Mouse (Mus musculus) liver, adult 2 months (tissue): Measurements from ENCODE around the gene Mlf1. TPM values are rescaled to one million over a fixed set of nuclear protein-coding genes. Genes with fewer than 3 reads are reported as not detected.

ENCODE experiments used
- DNase-seq: peaks from one replicate; pipeline ENCODE4 v3.0.0-alpha.2; 2011; ENCODE audit warnings: low read depth, low spot score; ENCODE audit errors: extremely low read depth
- H3K27ac ChIP-seq: fragments of 200-500 bp; replicated peaks from 2 replicates; pipeline ENCODE4 v1.5.1; 2012; ENCODE audit warnings: low read depth, mild to moderate bottlenecking, control low read depth, inconsistent platforms, low read length; ENCODE audit not compliant: insufficient read depth
- H3K27me3 ChIP-seq: fragments of 200-500 bp; 2 replicates; pipeline ENCODE4 v1.6.1; 2012; ENCODE audit warnings: mild to moderate bottlenecking, moderate library complexity, low read length, inconsistent platforms; ENCODE audit not compliant: control insufficient read depth, insufficient read depth
- H3K36me3 ChIP-seq: fragments of 200-500 bp; 2 replicates; pipeline ENCODE4 v1.6.1; 2012; ENCODE audit warnings: low read length, inconsistent platforms; ENCODE audit not compliant: control insufficient read depth, insufficient read depth
- H3K4me1 ChIP-seq: fragments of 200-500 bp; 2 replicates; pipeline ENCODE4 v1.6.1; 2011; ENCODE audit warnings: low read length; ENCODE audit not compliant: control insufficient read depth, insufficient read depth
- H3K4me3 ChIP-seq: fragments of 200-500 bp; 2 replicates; pipeline ENCODE4 v1.5.1; 2011; ENCODE audit warnings: low read depth, mild to moderate bottlenecking, control low read depth, low read length, moderate library complexity; ENCODE audit not compliant: insufficient read depth
- H3K79me2 ChIP-seq: fragments of 200-500 bp; 2 replicates; pipeline ENCODE4 v1.6.1; 2012; ENCODE audit warnings: inconsistent platforms, mild to moderate bottlenecking, low read length, moderate library complexity; ENCODE audit not compliant: control insufficient read depth, insufficient read depth
- H3K9ac ChIP-seq: fragments of 200-500 bp; 2 replicates; pipeline ENCODE4 v1.6.1; 2012; ENCODE audit warnings: low read depth, mild to moderate bottlenecking, control low read depth, inconsistent platforms, low read length
- CTCF ChIP-seq: fragments of 200-500 bp; IDR thresholded peaks from 2 replicates; pipeline ENCODE4 v1.5.1; 2011; ENCODE audit warnings: low read depth, low read length, control low read depth
- POLR2A ChIP-seq: fragments of 200-500 bp; IDR thresholded peaks from 2 replicates; pipeline ENCODE4 v1.6.1; 2011; ENCODE audit warnings: low read length, control low read depth; ENCODE audit not compliant: insufficient read depth; ENCODE audit errors: extremely low read depth
- WGBS: fragments of 180-500 bp; shearing (Covaris S2); methylation state at CpG from one replicate; pipeline ENCODE4 v1.1.7; 2018; 5-methylcytosine and 5-hydroxymethylcytosine counted together
- polyA plus RNA-seq: library from polyadenylated mRNA; depleted of rRNA; stranded (reverse); fragments of >200 nt; gene quantifications from 2 replicates; pipeline ENCODE4 v1.2.3, GENCODE M21; 2012
- total RNA-seq: library from RNA; depleted of rRNA; stranded (reverse); fragments of >200 nt; gene quantifications from 2 replicates; pipeline ENCODE4 v1.2.3, GENCODE M21; 2014

Mlf1 gene
- total and polyA plus RNA-seq, 2 experiments: 0.55 TPM; not detected in 1

DNA sequence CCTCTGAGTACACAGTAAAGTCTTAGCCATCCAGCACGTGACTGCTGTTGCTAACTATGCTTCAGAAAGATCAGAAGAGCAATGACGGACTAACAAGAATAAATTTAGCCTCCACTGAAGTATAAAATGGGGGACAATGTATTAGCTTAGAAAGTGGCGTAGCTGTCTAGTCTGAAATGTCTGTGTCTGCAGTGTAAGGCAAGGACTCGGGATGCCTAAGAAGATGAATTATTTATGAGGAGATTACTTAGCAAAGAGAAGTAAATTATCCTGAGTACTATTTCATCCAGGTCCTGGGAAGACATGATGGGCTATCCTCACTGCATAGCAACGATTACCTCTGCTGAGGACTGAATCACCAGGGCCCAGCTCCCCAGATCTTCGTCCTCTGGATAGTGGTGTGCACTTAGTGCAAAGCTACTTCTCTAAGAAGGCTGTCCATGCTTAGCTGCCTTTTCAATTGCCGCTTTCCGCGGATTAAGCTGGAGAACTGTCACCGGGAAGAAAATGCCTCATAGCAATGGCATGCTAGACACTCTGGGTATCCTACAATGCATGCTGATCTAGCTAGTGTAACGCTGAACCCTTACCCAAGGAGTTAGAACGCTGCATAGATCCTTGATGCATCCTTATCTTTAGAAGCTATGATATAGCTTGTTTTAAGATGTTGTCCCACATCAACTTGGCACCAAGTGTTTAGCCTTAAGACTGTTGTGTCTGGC lies 22.3 kb upstream of the Mlf1 start:
- WGBS: 84% methylated on average over 12 of the region's 12 CpGs
- H3K9ac ChIP-seq: no peak overlapping the region
- H3K27me3 ChIP-seq: no peaks in the 10 kb centered on the region
- H3K4me1 ChIP-seq: no peaks in the 10 kb centered on the region
- DNase-seq: no peak
- no peaks in the 10 kb centered on the region for H3K79me2 ChIP-seq
- no peaks in the 10 kb centered on the region for H3K36me3 ChIP-seq
- H3K27ac ChIP-seq: no peak overlapping the region
- TF ChIP-seq POLR2A (no peak), CTCF (no peak)
- H3K4me3 ChIP-seq: no peak overlapping the region

DNA sequence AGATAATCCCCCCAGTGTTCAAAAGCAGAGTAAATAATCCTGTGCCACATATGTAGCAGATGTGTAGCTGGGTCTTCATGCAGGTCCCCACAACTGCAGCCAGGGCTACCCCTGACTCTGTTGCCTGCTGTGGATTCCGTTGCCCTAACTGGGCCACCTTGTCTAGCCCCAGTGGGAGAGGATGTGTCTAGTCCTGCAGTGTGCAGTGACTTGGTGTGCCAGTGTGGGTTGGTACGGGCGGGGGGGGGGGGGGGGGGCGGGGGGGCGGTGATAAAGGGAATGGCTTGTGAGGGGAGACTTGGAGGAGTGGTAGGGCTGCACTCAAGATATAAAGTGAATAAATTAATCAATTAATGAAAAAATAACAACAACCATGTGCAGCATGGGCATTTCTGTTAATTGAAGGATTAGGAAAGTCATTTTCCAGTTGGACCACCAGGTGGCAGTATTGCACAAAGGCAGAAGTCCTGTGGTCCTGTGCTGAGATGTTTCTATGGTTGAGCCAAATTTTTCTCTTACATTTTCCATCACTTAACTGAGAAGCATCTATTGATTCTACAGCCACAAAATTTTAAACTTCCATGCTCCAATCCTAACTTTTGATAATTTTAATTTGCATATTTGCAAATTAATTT lies 21.7 kb upstream of the Mlf1 start:
- no peaks in the 10 kb centered on the region for H3K27me3 ChIP-seq
- H3K4me1 ChIP-seq: no peaks in the 10 kb centered on the region
- H3K4me3 ChIP-seq: no peak overlapping the region
- TF ChIP-seq POLR2A: no peak
- TF ChIP-seq CTCF: peak; percentile 48
- no peak overlapping the region for H3K9ac ChIP-seq
- H3K36me3 ChIP-seq: no peaks in the 10 kb centered on the region
- H3K79me2 ChIP-seq: no peaks in the 10 kb centered on the region
- DNase-seq: peak; percentile 38
- 36% methylated on average over 5 of the region's 5 CpGs for whole genome bisulfite sequencing
- H3K27ac ChIP-seq: no peak overlapping the region

DNA sequence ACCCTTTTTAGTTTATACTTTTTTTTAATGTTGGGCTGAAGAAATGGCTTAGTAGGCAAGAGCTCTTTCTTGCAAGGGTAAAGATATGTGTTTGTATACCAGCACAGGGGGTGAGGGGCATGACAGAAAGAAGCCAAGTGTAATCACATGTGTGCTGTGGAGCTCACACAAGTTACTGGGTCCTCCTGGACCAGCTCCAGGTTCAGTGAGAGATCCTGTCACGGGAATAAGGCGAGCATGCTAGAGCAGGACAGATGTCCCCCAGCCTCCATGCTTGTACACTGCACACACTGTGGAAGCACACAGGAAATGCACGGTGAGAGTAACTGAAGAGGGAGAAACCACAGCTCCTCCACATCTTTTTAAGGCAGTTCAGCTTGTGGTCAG lies 21.1 kb upstream of the Mlf1 start:
- TF ChIP-seq POLR2A (no peak), CTCF (no peak)
- Histone ChIP-seq H3K27ac (no peak overlapping the region), H3K27me3 (no peaks in the 10 kb centered on the region), H3K4me1 (no peaks in the 10 kb centered on the region), H3K36me3 (no peaks in the 10 kb centered on the region), H3K4me3 (no peak overlapping the region), H3K79me2 (no peaks in the 10 kb centered on the region), H3K9ac (no peak overlapping the region)
- WGBS: 88% methylated on average over 3 of the region's 3 CpGs
- DNase-seq: no peak

DNA sequence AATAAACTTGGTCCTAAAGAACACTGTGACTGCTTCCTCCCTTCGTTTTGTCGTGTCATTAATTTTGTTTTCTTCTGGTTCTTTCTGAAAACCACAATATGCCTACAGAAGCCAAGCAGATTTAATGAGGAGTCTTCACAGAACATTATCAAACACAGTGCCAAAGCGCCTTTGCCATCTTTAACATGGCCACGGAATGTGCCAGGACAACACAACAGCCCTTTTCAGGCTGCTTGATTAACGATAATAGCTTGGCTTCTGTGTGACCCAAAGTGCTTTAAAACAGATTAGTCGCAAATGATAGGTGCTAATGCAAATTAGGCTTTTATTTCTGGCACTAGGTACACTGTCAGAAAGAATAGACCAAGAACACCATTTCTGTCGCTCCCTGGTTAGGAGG lies 15.5 kb upstream of the Mlf1 start:
- Histone ChIP-seq H3K79me2 (no peaks in the 10 kb centered on the region), H3K4me1 (no peaks in the 10 kb centered on the region), H3K36me3 (no peaks in the 10 kb centered on the region; the same call in 1 of the 2 replicates), H3K27me3 (no peaks in the 10 kb centered on the region), H3K4me3 (no peak overlapping the region), H3K9ac (no peak overlapping the region), H3K27ac (no peak overlapping the region)
- no peak for DNase-seq
- WGBS: 95% methylated on average over 7 of the region's 7 CpGs
- no peak for TF ChIP-seq POLR2A
- no peak for TF ChIP-seq CTCF

DNA sequence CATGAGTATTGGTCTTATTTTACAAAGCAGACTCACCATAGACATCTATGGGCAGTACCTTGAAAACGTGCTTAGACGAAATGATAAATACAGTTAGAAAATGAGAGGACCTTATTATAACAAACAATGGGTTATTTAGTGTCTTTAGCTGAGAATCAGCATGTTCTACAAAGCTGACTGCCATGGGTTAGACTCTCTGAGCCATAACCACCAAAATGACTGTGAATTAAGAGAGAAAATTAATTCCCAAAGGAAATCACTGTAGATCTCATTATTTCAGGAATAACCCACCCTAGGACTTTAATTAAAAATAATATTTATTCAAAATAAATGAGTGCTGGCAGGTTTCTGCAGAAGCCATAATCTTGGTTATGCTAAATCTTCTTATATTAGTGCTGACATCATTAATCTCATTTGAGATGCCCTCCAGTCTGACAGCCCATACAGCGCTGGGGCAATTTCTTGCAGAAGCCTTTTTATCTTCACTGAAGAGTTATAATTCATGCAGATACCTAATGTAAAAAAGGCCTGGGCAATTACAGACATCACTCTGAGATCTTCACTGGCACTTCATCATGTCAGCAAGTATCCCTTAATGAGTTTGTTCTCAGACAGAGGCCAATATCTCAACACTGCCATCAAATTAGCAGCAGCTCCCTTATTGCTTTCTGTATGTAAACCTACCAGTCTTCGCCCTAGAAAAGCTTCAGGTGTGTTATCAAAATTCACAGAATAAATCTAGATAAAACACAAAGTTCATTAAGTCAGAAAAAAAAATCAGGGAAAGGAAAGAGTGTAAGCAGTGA lies 7.6 kb upstream of the Mlf1 start:
- DNase-seq: no peak
- H3K4me1 ChIP-seq: no peaks in the 10 kb centered on the region
- 76% methylated on average over 4 of the region's 4 CpGs for WGBS
- H3K27ac ChIP-seq: no peak overlapping the region
- no peaks in the 10 kb centered on the region for H3K79me2 ChIP-seq
- H3K9ac ChIP-seq: no peak overlapping the region
- no peaks in the 10 kb centered on the region for H3K27me3 ChIP-seq
- H3K4me3 ChIP-seq: no peak overlapping the region
- no peak for TF ChIP-seq CTCF
- no peaks in the 10 kb centered on the region; the same call in 1 of the 2 replicates for H3K36me3 ChIP-seq
